Mouse (Mus musculus): ENCODE data around the gene Gm49368. TPM values are rescaled to one million over a fixed set of nuclear protein-coding genes. Genes with fewer than 3 reads are reported as not detected.
"Not testable (repeated sequence)": the region's sequence is repeated elsewhere in the genome, so short reads cannot be mapped to it uniquely, and the experiment has no call there.

Gene Gm49368
- polyA plus RNA-seq, 1 experiment from 2014 or later, result not detected

- WGBS, result 91% methylated on average over 5 of the region's 5 CpGs
- Histone ChIP-seq H3K9me3 (replicated peaks; ENCODE audit: control insufficient read depth, low read length) (no peaks in the 10 kb centered on the region), H3K4me3 (ENCODE audit: low read depth, low read length) (no peak overlapping the region), H3K27ac (ENCODE audit: low read depth, low read length) (no peak overlapping the region), H3K36me3 (ENCODE audit: control insufficient read depth, insufficient read depth, low read length) (no peaks in the 10 kb centered on the region), H3K4me1 (ENCODE audit: control insufficient read depth, insufficient read depth, low read length) (no peaks in the 10 kb centered on the region), H3K4me2 (ENCODE audit: low read length) (no peak overlapping the region), H3K9ac (ENCODE audit: low read length) (no peak overlapping the region), H3K27me3 (replicated peaks; ENCODE audit: control insufficient read depth, insufficient read depth, low read length) (no peaks in the 10 kb centered on the region)
- DNase-seq (ENCODE audit: low spot score) (no peak), ATAC-seq (no peak)
These were observed 69.7 kb downstream of the Gm49368 start for GRCm38 (mm10) chr7:128132148-128132547.

- Histone ChIP-seq H3K4me2 (ENCODE audit: low read length) (no peak overlapping the region), H3K27me3 (replicated peaks; ENCODE audit: control insufficient read depth, insufficient read depth, low read length) (no peaks in the 10 kb centered on the region), H3K27ac (ENCODE audit: low read depth, low read length) (no peak overlapping the region), H3K9ac (ENCODE audit: low read length) (no peak overlapping the region), H3K4me3 (ENCODE audit: low read depth, low read length) (no peak overlapping the region), H3K4me1 (ENCODE audit: control insufficient read depth, insufficient read depth, low read length) (no peaks in the 10 kb centered on the region), H3K36me3 (ENCODE audit: control insufficient read depth, insufficient read depth, low read length) (no peaks in the 10 kb centered on the region), H3K9me3 (replicated peaks; ENCODE audit: control insufficient read depth, low read length) (no peaks in the 10 kb centered on the region)
- ATAC-seq, result no peak
- DNase-seq (ENCODE audit: low spot score), result no peak
- 83% methylated on average over 2 of the region's 2 CpGs for WGBS
These were observed 71.1 kb downstream of the Gm49368 start for GRCm38 (mm10) chr7:128133596-128133995.

GRCm38 (mm10) chr7:128136927-128137326 lies 74.4 kb downstream of the Gm49368 start:
- H3K4me1 ChIP-seq (ENCODE audit: control insufficient read depth, insufficient read depth, low read length), result no peaks in the 10 kb centered on the region
- no peaks in the 10 kb centered on the region for H3K27me3 ChIP-seq (replicated peaks; ENCODE audit: control insufficient read depth, insufficient read depth, low read length)
- H3K9ac ChIP-seq (ENCODE audit: low read length), result no peak overlapping the region
- no peak for DNase-seq (ENCODE audit: low spot score)
- no peak for ATAC-seq
- no peaks in the 10 kb centered on the region for H3K36me3 ChIP-seq (ENCODE audit: control insufficient read depth, insufficient read depth, low read length)
- H3K9me3 ChIP-seq (replicated peaks; ENCODE audit: control insufficient read depth, low read length), result no peaks in the 10 kb centered on the region
- WGBS, result 59% methylated on average over 4 of the region's 4 CpGs
- no peak overlapping the region for H3K4me3 ChIP-seq (ENCODE audit: low read depth, low read length)
- no peak overlapping the region for H3K4me2 ChIP-seq (ENCODE audit: low read length)
- no peak overlapping the region for H3K27ac ChIP-seq (ENCODE audit: low read depth, low read length)

GRCm38 (mm10) chr7:128139611-128140010 lies 77.1 kb downstream of the Gm49368 start:
- DNase-seq (ENCODE audit: low spot score) (no peak), ATAC-seq (no peak)
- H3K9ac ChIP-seq (ENCODE audit: low read length), result no peak overlapping the region
- H3K4me1 ChIP-seq (ENCODE audit: control insufficient read depth, insufficient read depth, low read length), result no peaks in the 10 kb centered on the region
- no peaks in the 10 kb centered on the region for H3K27me3 ChIP-seq (replicated peaks; ENCODE audit: control insufficient read depth, insufficient read depth, low read length)
- H3K9me3 ChIP-seq (replicated peaks; ENCODE audit: control insufficient read depth, low read length), result no peaks in the 10 kb centered on the region
- WGBS, result 96% methylated on average over 6 of the region's 6 CpGs
- no peak overlapping the region for H3K27ac ChIP-seq (ENCODE audit: low read depth, low read length)
- no peaks in the 10 kb centered on the region for H3K36me3 ChIP-seq (ENCODE audit: control insufficient read depth, insufficient read depth, low read length)
- no peak overlapping the region for H3K4me2 ChIP-seq (ENCODE audit: low read length)
- no peak overlapping the region for H3K4me3 ChIP-seq (ENCODE audit: low read depth, low read length)

- Histone ChIP-seq H3K27me3 (replicated peaks; ENCODE audit: control insufficient read depth, insufficient read depth, low read length) (no peaks in the 10 kb centered on the region), H3K9me3 (replicated peaks; ENCODE audit: control insufficient read depth, low read length) (no peaks in the 10 kb centered on the region), H3K9ac (ENCODE audit: low read length) (no peak overlapping the region), H3K27ac (ENCODE audit: low read depth, low read length) (no peak overlapping the region), H3K4me2 (ENCODE audit: low read length) (no peak overlapping the region), H3K4me1 (ENCODE audit: control insufficient read depth, insufficient read depth, low read length) (no peaks in the 10 kb centered on the region), H3K4me3 (ENCODE audit: low read depth, low read length) (no peak overlapping the region), H3K36me3 (ENCODE audit: control insufficient read depth, insufficient read depth, low read length) (no peaks in the 10 kb centered on the region)
- ATAC-seq (no peak), DNase-seq (ENCODE audit: low spot score) (no peak)
- 92% methylated on average over 8 of the region's 8 CpGs for WGBS
These were observed 88.5 kb downstream of the Gm49368 start for GRCm38 (mm10) chr7:128150970-128151369.

- 94% methylated on average over 21 of the region's 21 CpGs for WGBS
These were observed 91.6 kb downstream of the Gm49368 start, which contains the start of gene Itgad for GRCm38 (mm10) chr7:128154076-128154475. Gene Itgad, plus strand, starts transcription at chr7:128154376.

GRCm38 (mm10) chr7:128154924-128155323 lies 92.4 kb downstream of the Gm49368 start:
- ATAC-seq (no peak), DNase-seq (ENCODE audit: low spot score) (no peak)
- WGBS, result 74% methylated on average over 10 of the region's 10 CpGs
- H3K27me3 ChIP-seq (replicated peaks; ENCODE audit: control insufficient read depth, insufficient read depth, low read length), result no peaks in the 10 kb centered on the region
- no peak overlapping the region for H3K4me2 ChIP-seq (ENCODE audit: low read length)
- H3K9ac ChIP-seq (ENCODE audit: low read length), result no peak overlapping the region
- H3K4me1 ChIP-seq (ENCODE audit: control insufficient read depth, insufficient read depth, low read length), result no peaks in the 10 kb centered on the region
- H3K9me3 ChIP-seq (replicated peaks; ENCODE audit: control insufficient read depth, low read length), result no peaks in the 10 kb centered on the region
- H3K4me3 ChIP-seq (ENCODE audit: low read depth, low read length), result no peak overlapping the region
- no peak overlapping the region for H3K27ac ChIP-seq (ENCODE audit: low read depth, low read length)
- H3K36me3 ChIP-seq (ENCODE audit: control insufficient read depth, insufficient read depth, low read length), result no peaks in the 10 kb centered on the region

More at GRCm38 (mm10) chr7:128154076-128154475, 91.6 kb downstream of the Gm49368 start, which contains the start of gene Itgad:
- Histone ChIP-seq H3K36me3 (ENCODE audit: control insufficient read depth, insufficient read depth, low read length) (no peaks in the 10 kb centered on the region), H3K4me1 (ENCODE audit: control insufficient read depth, insufficient read depth, low read length) (no peaks in the 10 kb centered on the region), H3K9me3 (replicated peaks; ENCODE audit: control insufficient read depth, low read length) (no peaks in the 10 kb centered on the region), H3K4me2 (ENCODE audit: low read length) (no peak within 1 kb of the TSS), H3K9ac (ENCODE audit: low read length) (no peak within 1 kb of the TSS), H3K27ac (ENCODE audit: low read depth, low read length) (no peak within 1 kb of the TSS), H3K4me3 (ENCODE audit: low read depth, low read length) (no peak within 1 kb of the TSS), H3K27me3 (replicated peaks; ENCODE audit: control insufficient read depth, insufficient read depth, low read length) (no peaks in the 10 kb centered on the region)
- no peak for ATAC-seq
- no peak for DNase-seq (ENCODE audit: low spot score)

- not testable (repeated sequence) for H3K9me3 ChIP-seq (replicated peaks; ENCODE audit: control insufficient read depth, low read length); H3K4me1 ChIP-seq (ENCODE audit: control insufficient read depth, insufficient read depth, low read length); ATAC-seq; H3K4me2 ChIP-seq (ENCODE audit: low read length); DNase-seq (ENCODE audit: low spot score); H3K27me3 ChIP-seq (replicated peaks; ENCODE audit: control insufficient read depth, insufficient read depth, low read length); H3K4me3 ChIP-seq (ENCODE audit: low read depth, low read length); H3K36me3 ChIP-seq (ENCODE audit: control insufficient read depth, insufficient read depth, low read length); H3K27ac ChIP-seq (ENCODE audit: low read depth, low read length); H3K9ac ChIP-seq (ENCODE audit: low read length)
- WGBS, result 82% methylated on average over 7 of the region's 8 CpGs
These were observed 96.3 kb downstream of the Gm49368 start for GRCm38 (mm10) chr7:128158688-128159354.

GRCm38 (mm10) chr7:128164001-128164400 lies 101.5 kb downstream of the Gm49368 start:
- ATAC-seq (no peak), DNase-seq (ENCODE audit: low spot score) (no peak)
- H3K4me1 ChIP-seq (ENCODE audit: control insufficient read depth, insufficient read depth, low read length), result no peaks in the 10 kb centered on the region
- no peaks in the 10 kb centered on the region for H3K27me3 ChIP-seq (replicated peaks; ENCODE audit: control insufficient read depth, insufficient read depth, low read length)
- H3K4me3 ChIP-seq (ENCODE audit: low read depth, low read length), result no peak overlapping the region
- WGBS, result 96% methylated on average over 4 of the region's 4 CpGs
- no peak overlapping the region for H3K9ac ChIP-seq (ENCODE audit: low read length)
- no peak overlapping the region for H3K4me2 ChIP-seq (ENCODE audit: low read length)
- H3K36me3 ChIP-seq (ENCODE audit: control insufficient read depth, insufficient read depth, low read length), result no peaks in the 10 kb centered on the region
- no peak overlapping the region for H3K27ac ChIP-seq (ENCODE audit: low read depth, low read length)
- no peaks in the 10 kb centered on the region for H3K9me3 ChIP-seq (replicated peaks; ENCODE audit: control insufficient read depth, low read length)

Data from forebrain, embryonic 14.5 days (tissue).